Mouse (Mus musculus) kidney, adult 2 months (tissue): ENCODE results near the gene Nfyc.

Experiments
- CTCF ChIP-seq: fragments of 200-500 bp; conservative IDR thresholded peaks from 2 replicates; pipeline ENCODE4 v1.5.1; 2011; ENCODE audit warnings: low read depth, mild to moderate bottlenecking, control low read depth, low read length, moderate library complexity, mixed read lengths; ENCODE audit not compliant: insufficient read depth, insufficient read length
- POLR2A ChIP-seq: fragments of 200-500 bp; IDR thresholded peaks from one replicate; pipeline ENCODE4 v1.6.1; 2011; ENCODE audit warnings: low read depth, low read length, control low read depth

DNA sequence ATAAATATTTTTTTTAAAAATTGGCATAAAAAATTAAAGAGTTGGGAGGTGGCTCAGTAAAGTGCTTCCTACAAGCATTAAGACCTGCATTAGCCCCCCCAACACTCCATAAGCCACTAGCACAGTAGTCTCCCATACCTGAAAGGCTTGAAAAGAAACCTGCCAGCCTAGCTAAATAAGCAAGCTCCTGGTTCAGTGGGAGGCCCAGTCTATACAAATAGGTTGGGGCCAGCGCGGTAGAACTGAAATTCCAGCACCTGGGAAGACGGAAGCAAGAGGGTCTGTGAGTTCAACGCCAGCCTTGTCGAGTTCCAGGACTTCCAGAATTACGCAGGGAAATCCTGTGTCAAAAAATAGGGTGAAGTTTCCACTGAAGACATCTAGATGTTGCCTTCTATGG lies 5.0 kb downstream of the Nfyc start:
- TF ChIP-seq CTCF = no peak
- TF ChIP-seq POLR2A = no peak
